Mouse (Mus musculus) midbrain, embryonic 12.5 days (tissue): ENCODE results near the gene Gmppa. TPM values are rescaled to one million over a fixed set of nuclear protein-coding genes. Genes with fewer than 3 reads are reported as not detected.

Source experiments
- ATAC-seq: fragments of 200-750 bp; cut with Nextera tagmentation; 2 replicates; pipeline ENCODE4 v1.8.0; 2017; ENCODE audit warnings: low read depth, moderate TSS enrichment, moderate library complexity; ENCODE audit not compliant: low FRiP score
- H3K27ac ChIP-seq: fragments of 300-500 bp; sonication (generic); replicated peaks from 2 replicates; pipeline ENCODE4 v1.5.1; 2016; ENCODE audit warnings: mild to moderate bottlenecking
- H3K27me3 ChIP-seq: fragments of 300-500 bp; sonication (generic); 2 replicates; pipeline ENCODE4 v1.6.1; 2016; ENCODE audit warnings: mild to moderate bottlenecking
- H3K36me3 ChIP-seq: fragments of 300-500 bp; sonication (generic); 2 replicates; pipeline ENCODE4 v1.6.1; 2016
- H3K4me1 ChIP-seq: fragments of 300-500 bp; sonication (generic); 2 replicates; pipeline ENCODE4 v1.6.1; 2016
- H3K4me2 ChIP-seq: fragments of 300-500 bp; sonication (generic); replicated peaks from 2 replicates; pipeline ENCODE4 v1.6.1; 2016; ENCODE audit warnings: mild to moderate bottlenecking, moderate library complexity
- H3K4me3 ChIP-seq: fragments of 300-500 bp; sonication (generic); 2 replicates; pipeline ENCODE4 v1.5.1; 2016; ENCODE audit warnings: mild to moderate bottlenecking
- H3K9ac ChIP-seq: fragments of 300-500 bp; sonication (generic); replicated peaks from 2 replicates; pipeline ENCODE4 v1.6.1; 2016; ENCODE audit warnings: mild to moderate bottlenecking, moderate library complexity
- H3K9me3 ChIP-seq: fragments of 300-500 bp; sonication (generic); 2 replicates; pipeline ENCODE4 v1.6.1; 2016; ENCODE audit warnings: mild to moderate bottlenecking
- WGBS: fragments of 180-500 bp; shearing (Covaris S2); methylation state at CpG from one replicate; pipeline ENCODE4 v1.1.7; 2016; 5-methylcytosine and 5-hydroxymethylcytosine counted together
- polyA plus RNA-seq: library from polyadenylated mRNA; unstranded; fragments of >200 nt; fragmentation: Nextera tagmentation; extraction: Ambion mirVana; gene quantifications from 2 replicates; pipeline ENCODE4 v1.2.1, GENCODE M21; 2016

The Gmppa gene
- polyA plus RNA-seq, 1 experiment from 2014 or later: 69.4 TPM

DNA sequence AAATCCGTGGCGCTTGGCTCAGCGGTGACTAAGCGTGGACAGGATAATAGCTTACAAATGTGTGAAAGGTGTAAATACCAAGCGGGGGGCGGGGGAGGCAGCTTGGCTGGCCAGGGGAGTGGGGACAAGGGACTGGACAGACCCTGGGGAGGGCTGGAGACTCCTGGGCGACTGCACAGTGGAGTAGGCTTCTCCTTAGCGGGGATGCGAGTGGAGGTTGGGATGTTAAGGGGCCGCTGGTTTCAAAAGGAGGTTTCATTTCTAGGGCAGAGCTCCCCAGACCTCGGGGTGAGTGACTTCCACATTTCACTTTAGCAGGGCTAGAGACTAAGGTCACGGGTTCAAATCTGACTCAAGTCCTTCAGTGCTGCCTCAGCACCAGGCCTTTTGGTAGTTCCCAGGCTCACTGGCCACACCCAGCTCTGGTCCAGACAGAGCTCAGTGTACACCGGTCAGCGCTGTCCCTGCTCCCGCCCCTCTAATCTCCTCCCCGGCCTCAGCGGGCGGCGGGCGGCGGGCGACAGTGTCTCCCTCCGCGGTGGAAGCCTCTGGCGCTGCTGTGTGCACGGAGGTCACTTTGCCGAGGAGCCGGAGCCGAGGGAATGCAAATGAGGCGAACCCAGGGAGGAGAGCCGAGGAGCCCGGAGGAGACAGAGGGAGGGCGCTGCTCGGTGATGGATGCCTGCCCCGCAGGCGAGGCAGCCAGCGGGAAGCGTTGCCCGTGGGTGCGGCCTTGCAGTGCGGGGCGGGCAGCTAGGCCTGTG is 22.5 kb downstream of the Gmppa start:
- Histone ChIP-seq H3K4me1 (peaks cover 51% of the 10 kb centered on the region), H3K9ac (peak overlapping the region; percentile 46), H3K4me2 (peak overlapping the region; percentile 57), H3K36me3 (no peaks in the 10 kb centered on the region), H3K9me3 (no peaks in the 10 kb centered on the region), H3K27me3 (peaks cover 50% of the 10 kb centered on the region), H3K4me3 (peak overlapping the region; percentile 35), H3K27ac (peak overlapping the region; percentile 76)
- peak; percentile 68 for ATAC-seq
- WGBS: under 1% methylated on average over 42 of the region's 42 CpGs

DNA sequence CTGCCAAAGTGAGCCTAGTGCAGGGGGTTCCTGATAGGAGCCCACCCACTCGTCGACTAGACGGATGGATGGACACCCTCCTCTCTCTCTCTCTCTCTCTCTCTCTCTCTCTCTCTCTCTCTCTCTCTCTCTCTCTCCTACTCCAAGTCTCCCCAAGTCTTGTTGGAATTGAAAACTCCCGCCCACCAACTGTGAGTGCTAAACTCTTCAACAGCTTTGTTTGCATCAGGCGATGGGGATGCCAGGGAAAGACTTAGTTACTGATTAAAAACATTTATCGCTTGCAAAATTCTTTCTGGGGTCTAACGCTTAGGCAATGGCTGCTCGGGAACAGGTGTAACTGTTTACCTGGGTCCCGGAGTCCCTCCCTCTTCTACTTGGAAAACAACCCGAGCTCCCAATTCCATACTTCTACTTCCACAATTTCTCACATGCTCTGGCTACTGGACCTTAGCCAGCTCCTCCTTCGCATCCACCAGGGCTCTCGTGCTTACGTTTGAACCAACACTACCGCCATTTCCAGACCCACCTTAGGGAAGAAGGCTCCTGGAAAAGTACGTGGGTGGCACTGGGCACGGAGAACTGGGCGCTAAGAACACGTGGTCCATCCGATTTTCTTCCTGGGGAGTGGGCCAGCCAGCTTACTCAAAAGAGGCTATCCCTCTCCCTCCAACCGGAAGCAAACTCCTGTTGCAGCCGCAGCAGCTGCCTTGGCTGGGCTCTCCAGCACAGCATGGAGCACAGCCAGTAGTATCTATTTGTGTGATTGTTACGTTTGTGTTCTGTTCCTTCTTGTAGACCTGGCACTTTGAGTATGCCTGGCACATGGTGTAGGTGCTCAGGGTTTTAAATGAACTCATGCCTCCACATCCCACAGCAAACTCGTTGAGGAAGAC is 23.3 kb downstream of the Gmppa start:
- Histone ChIP-seq H3K4me2 (peak overlapping the region; percentile 57), H3K9me3 (no peaks in the 10 kb centered on the region), H3K4me1 (peaks cover 58% of the 10 kb centered on the region), H3K27ac (peak overlapping the region; percentile 76), H3K36me3 (no peaks in the 10 kb centered on the region), H3K9ac (peak overlapping the region; percentile 46; the same call in 1 of the 2 replicates), H3K4me3 (peak overlapping the region; percentile 35), H3K27me3 (peaks cover 45% of the 10 kb centered on the region)
- no peak for ATAC-seq
- 19% methylated on average over 23 of the region's 23 CpGs for WGBS

DNA sequence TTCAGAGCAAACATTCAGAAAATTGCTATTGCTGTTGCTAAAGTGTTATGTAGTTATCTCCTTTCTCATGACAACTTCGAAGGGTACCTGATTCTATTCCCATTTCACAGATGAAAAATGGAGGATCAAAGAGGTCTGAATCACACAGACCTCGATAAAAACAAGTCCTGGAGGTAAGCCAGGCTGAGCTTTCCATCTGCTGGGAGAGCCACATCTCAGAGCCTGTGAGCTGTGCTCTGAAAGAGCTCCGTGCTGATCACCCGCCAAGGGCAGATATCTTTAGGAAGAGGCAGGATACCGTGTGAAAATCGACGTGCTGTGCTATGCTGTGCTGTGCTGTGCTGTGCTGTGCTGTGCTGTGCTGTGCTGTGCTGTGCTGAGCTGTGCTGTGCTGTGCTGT is 24.6 kb downstream of the Gmppa start:
- Histone ChIP-seq H3K9me3 (no peaks in the 10 kb centered on the region), H3K4me2 (no peak overlapping the region), H3K27ac (no peak overlapping the region), H3K27me3 (peaks cover 45% of the 10 kb centered on the region), H3K4me3 (no peak overlapping the region), H3K4me1 (peaks cover 51% of the 10 kb centered on the region), H3K9ac (no peak overlapping the region), H3K36me3 (no peaks in the 10 kb centered on the region)
- whole genome bisulfite sequencing: 76% methylated on average over 7 of the region's 7 CpGs
- ATAC-seq: no peak

DNA sequence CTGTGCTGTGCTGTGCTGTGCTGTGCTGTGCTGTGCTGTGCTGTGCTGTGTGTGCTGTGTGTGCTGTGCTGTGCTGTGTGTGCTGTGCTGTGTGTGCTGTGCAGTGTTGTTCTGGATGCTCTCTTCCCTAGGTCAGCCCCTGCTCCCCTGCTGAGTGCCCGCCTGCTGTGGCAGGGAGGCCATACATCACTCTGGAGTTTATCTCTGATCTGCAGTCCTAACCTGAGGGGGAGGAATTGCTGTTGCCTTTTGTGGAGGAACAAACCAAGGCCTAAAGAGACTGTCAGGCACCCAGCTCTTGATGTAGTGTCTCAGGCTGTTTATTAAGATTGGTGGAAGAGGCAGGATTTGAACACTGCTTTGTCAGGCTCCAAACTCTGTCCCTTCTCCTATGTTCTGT is 26.9 kb downstream of the Gmppa start:
- 14% methylated on average over 1 of the region's 1 CpGs for WGBS
- H3K4me3 ChIP-seq: no peak overlapping the region
- H3K27me3 ChIP-seq: peaks cover 42% of the 10 kb centered on the region
- ATAC-seq: no peak
- peak overlapping the region; percentile 54 for H3K27ac ChIP-seq
- no peaks in the 10 kb centered on the region for H3K36me3 ChIP-seq
- H3K4me2 ChIP-seq: no peak overlapping the region
- H3K9ac ChIP-seq: no peak overlapping the region
- peaks cover 34% of the 10 kb centered on the region for H3K4me1 ChIP-seq
- H3K9me3 ChIP-seq: no peaks in the 10 kb centered on the region

DNA sequence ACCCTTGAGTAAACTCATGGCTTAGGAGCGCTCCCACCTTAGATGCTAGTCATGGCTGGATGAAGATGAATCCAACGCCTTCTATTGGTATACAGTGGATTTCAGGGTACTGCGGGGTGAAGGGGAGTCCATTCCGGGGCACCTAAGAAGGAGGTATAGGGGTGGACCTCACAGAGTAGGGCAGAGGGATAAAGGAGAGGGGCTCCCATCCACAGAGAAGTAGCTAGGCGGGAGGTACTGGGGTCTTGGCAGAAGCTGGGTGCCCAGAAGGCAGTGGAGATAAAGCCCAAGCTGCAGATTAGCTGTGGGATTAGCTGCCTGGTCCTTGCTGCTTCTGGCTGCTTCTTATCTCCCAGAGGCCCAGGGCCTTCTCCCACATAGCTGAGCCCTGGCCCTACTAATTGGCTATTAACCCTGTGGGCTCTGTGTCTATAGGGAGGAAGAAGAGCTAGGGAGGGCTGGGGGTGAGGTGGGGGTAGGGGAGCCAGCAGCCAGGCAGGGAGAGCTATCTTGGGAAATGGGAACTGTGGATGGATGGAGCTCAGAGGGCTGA is 28.0 kb downstream of the Gmppa start:
- H3K4me1 ChIP-seq: peaks cover 26% of the 10 kb centered on the region
- H3K9me3 ChIP-seq: no peaks in the 10 kb centered on the region
- H3K27me3 ChIP-seq: peaks cover 52% of the 10 kb centered on the region
- no peak overlapping the region for H3K4me3 ChIP-seq
- 0 out of 2 replicates have a peak overlapping the region, but pooled peaks have one; percentile 0 for H3K4me2 ChIP-seq
- 54% methylated on average over 5 of the region's 5 CpGs for WGBS
- peak; percentile 53 for ATAC-seq
- H3K9ac ChIP-seq: peak overlapping the region; percentile 24; the same call in 1 of the 2 replicates
- peak overlapping the region; percentile 81 for H3K27ac ChIP-seq
- H3K36me3 ChIP-seq: no peaks in the 10 kb centered on the region

DNA sequence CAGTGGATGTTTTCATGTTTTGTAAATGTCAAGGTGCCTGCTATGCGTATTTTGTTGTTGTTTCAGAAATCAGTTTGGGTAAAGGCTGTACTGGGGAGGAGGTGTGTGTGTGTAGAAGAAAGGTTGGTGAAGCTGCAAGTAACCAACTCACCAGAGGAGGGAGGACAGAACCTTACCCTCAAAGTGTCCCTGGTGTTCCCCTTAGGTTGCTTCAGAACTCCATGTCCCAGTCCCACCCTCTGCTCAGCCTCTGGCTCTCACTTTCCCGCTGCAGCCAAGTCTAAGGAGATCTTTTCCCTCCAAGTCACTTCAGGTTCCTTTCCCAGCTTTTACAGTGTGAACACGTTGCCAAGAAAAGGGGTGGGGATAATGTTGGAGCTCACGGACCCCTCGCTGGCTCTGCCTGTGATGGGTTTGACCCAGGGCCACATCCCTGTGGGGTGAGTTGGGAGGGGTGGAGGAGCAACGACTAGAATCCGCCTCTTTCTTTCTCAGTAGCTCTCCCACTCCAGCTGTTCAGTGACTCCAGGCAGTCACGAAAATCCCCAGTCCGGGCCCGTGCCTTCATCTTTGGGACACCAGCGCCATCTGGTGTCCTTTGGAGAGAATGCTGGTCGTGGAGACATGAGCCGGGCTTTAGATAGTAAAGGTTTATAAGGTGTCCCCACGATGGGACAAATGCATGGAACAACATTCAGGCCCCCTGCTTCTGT is 31.6 kb downstream of the Gmppa start:
- no peak overlapping the region for H3K9ac ChIP-seq
- no peak overlapping the region for H3K4me3 ChIP-seq
- H3K27me3 ChIP-seq: peaks cover 35% of the 10 kb centered on the region
- peaks cover 14% of the 10 kb centered on the region; the same call in 1 of the 2 replicates for H3K36me3 ChIP-seq
- peak overlapping the region; percentile 61 for H3K27ac ChIP-seq
- peaks cover 19% of the 10 kb centered on the region for H3K4me1 ChIP-seq
- WGBS: 6% methylated on average over 14 of the region's 14 CpGs
- H3K4me2 ChIP-seq: 0 out of 2 replicates have a peak overlapping the region, but pooled peaks have one; percentile 13
- peak; percentile 67 for ATAC-seq
- H3K9me3 ChIP-seq: no peaks in the 10 kb centered on the region

DNA sequence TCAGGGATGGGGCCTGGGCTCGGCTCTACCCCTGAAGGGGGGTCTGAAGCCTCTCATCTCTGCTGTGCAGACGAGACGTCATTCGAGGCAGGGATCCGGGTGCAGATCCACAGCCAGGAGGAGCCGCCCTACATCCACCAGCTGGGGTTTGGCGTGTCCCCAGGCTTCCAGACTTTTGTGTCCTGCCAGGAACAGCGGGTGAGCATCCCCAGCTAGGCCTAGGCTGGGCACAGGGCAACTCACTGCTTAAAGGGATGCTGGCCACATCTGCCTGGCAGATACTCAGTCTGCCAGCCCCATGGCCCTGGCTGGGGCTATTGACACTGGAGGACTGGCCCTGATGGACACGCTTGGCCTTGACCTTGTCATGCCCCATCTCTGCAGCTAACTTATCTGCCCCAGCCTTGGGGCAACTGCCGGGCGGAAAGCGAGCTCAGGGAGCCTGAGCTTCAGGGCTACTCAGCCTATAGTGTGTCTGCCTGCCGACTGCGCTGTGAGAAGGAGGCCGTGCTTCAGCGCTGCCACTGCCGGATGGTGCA is 33.6 kb downstream of the Gmppa start:
- Histone ChIP-seq H3K4me1 (peaks cover 12% of the 10 kb centered on the region), H3K27me3 (peaks cover 30% of the 10 kb centered on the region), H3K4me3 (no peak overlapping the region), H3K9ac (no peak overlapping the region), H3K4me2 (no peak overlapping the region), H3K9me3 (no peaks in the 10 kb centered on the region), H3K36me3 (peaks cover 33% of the 10 kb centered on the region), H3K27ac (no peak overlapping the region)
- no peak for ATAC-seq
- 84% methylated on average over 17 of the region's 17 CpGs for WGBS

DNA sequence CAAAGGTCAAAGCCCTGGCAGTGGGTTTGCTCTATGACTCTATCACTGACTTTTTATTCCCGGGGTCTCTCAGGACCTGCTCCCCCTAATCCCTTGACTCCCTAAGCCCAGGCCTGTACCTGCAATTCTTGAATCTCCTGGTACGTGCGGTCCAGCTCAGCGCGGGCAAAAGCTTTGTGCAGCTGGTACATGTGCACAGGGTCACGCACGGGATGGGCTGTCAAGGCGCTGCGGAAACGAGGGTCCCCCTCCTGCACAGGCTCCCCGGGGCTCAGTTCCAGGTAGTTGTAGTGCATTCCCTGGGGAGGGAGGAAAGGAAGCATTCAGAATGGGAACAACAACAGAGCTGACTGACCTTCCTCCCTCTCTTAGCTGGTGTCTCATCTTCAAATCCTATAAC is 40.7 kb downstream of the Gmppa start:
- 92% methylated on average over 11 of the region's 11 CpGs for WGBS
- peaks cover 51% of the 10 kb centered on the region for H3K36me3 ChIP-seq
- H3K4me2 ChIP-seq: 0 out of 2 replicates have a peak overlapping the region, but pooled peaks have one; percentile 4

DNA sequence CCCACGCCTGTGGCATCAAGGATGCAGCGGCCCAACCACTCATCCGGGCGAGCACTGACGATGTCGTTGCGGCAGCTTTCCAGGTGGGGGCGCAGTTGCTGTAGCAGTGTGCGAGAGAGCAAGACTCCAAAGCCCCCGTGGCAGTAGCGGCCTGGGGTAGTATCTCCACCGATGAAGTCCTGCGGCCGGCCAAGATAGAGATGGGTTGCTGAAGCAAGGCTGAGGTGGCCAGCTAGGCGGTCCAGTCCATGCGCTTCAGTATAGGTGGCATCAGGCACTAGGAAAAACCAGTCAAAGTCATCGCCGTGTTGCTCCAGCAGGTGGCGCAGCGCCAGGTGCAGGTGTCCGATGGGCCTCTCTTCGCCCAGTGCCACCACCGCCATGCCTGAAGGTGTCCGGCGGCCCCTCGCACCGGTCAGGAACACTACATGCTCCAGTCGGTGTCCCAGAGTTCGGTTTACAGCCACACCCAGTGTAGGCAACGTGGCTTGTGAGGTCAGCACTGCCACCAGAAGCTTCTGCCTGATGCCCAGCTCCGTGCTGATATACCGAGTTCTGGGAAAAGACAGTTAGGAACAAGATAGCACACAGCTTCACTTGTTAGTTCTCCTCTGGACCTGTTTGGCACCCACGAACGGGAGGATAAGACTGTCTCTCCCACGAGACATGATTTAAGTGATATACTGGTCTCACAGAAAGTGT is 41.7 kb downstream of the Gmppa start:
- 13% methylated on average over 35 of the region's 35 CpGs for WGBS
- Histone ChIP-seq H3K36me3 (peaks cover 44% of the 10 kb centered on the region), H3K4me3 (peak overlapping the region; percentile 82), H3K27ac (0 out of 2 replicates have a peak overlapping the region, but pooled peaks have one; percentile 8), H3K4me1 (peaks cover 33% of the 10 kb centered on the region), H3K9me3 (no peaks in the 10 kb centered on the region), H3K4me2 (peak overlapping the region; percentile 90), H3K27me3 (peaks cover 25% of the 10 kb centered on the region), H3K9ac (0 out of 2 replicates have a peak overlapping the region, but pooled peaks have one; percentile 21)
- no peak for ATAC-seq

More for the DNA sequence above, 40.7 kb downstream of the Gmppa start:
- Histone ChIP-seq H3K9me3 (no peaks in the 10 kb centered on the region), H3K9ac (no peak overlapping the region), H3K4me3 (no peak overlapping the region), H3K27ac (peak overlapping the region; percentile 56; the same call in 1 of the 2 replicates), H3K4me1 (peaks cover 32% of the 10 kb centered on the region), H3K27me3 (peaks cover 16% of the 10 kb centered on the region)
- no peak for ATAC-seq

DNA sequence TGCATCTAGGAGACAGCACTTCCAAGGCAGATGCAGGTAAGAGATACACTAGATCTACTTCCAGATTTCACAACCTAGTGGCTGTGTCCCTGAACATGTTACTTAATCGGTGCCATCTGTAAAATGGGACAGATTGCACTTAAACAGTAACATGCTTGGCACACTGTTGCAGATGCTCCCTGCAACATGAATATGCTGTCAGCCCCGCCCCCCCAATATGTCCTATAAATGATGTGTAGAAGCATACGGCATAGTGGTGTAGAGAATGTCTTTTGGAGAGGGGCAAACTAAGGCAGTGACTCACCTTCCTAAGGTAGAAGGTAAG is 42.2 kb downstream of the Gmppa start:
- Histone ChIP-seq H3K27me3 (peaks cover 31% of the 10 kb centered on the region), H3K9me3 (no peaks in the 10 kb centered on the region), H3K9ac (peak overlapping the region; percentile 20; the same call in 1 of the 2 replicates), H3K4me3 (peak overlapping the region; percentile 82), H3K27ac (no peak overlapping the region), H3K4me1 (peaks cover 38% of the 10 kb centered on the region), H3K4me2 (peak overlapping the region; percentile 90), H3K36me3 (peaks cover 44% of the 10 kb centered on the region)
- 63% methylated on average over 3 of the region's 3 CpGs for WGBS
- no peak for ATAC-seq
